Mouse (Mus musculus) erythroblast, embryonic 14.5 days (primary cell): ENCODE measurements around the gene Fam120c.

Source experiments
- GATA1 ChIP-seq: IDR thresholded peaks from 2 replicates; pipeline ENCODE4 v1.6.1; 2012; ENCODE audit warnings: low read length, inconsistent platforms, mixed read lengths
- TAL1 ChIP-seq: IDR thresholded peaks from 3 replicates; pipeline ENCODE4 v1.6.1; 2012; ENCODE audit warnings: low read length, inconsistent platforms, mixed read lengths

DNA sequence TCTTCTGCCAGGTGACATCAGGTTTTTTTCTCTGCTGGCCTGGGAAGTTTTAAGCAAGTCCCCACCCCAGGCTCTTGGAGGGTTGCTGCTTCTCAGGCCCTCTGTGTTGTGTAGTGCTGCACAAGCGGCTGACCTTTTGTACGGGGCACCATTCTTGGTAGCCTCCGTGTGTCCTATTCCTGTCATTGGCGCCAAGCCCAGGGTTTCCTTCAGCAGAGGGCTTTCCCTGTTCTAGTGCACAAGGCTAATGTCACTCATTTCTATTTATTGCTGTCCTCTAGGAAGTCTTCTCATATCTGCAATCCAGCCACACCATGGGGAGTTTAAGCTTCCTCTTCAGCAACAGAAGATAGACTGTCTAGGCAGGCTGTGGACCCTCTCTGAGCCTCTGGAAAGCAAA lies 6.2 kb upstream of the Fam120c start:
- TF ChIP-seq TAL1 (no peak), GATA1 (no peak)
